Mouse (Mus musculus) left cerebral cortex, postnatal 10 days (tissue): ENCODE measurements at regions not wholly inside any gene's neighbourhood (a gene's known extent, or its start where the extent isn't known, plus 50 kb on each side); places are given as distances from the start of the nearest gene placed in this dataset.

Experiments
- DNase-seq, 2 experiments: peaks; one replicate each; pipeline ENCODE4 v3.0.0; 2021 to 2022; ENCODE audit warnings: low spot score in 2 of 2, mixed read lengths in 1 of 2; ENCODE audit errors: extremely low spot score in 1 of 2
- intact Hi-C: fragments of 180-260 bp; cut with DNase I; formaldehyde crosslinking; loops from one replicate; pipeline ENCODE4 v1.15.1; 2025

- intact Hi-C loops: no loop called here
- DNase-seq: no peak
Measured at GRCm38 (mm10) chr14:86450616-86451015, 690.4 kb downstream of the Diaph3 start.

DNA sequence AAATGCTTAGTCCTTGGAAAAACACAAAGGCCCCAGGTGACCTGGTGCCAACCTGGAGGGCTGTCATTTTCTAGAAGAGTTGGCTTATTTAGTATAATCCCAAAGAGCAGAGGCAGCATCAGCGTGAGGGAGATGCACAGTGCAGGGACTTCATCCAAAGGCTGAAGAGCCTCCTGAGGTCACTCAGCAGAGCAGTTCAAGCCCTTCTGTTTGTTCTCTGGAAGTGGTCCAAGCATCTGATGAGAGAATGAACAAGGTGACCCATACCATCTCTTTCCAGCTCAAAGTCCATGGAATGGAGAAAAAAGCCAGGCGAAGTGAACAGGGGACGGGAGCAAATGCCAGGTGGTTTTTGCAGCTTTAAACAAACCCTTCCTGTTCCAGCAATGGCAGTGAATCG, 695.9 kb downstream of the Diaph3 start:
- DNase-seq: no peak
- intact Hi-C loops: no loop called here

DNA sequence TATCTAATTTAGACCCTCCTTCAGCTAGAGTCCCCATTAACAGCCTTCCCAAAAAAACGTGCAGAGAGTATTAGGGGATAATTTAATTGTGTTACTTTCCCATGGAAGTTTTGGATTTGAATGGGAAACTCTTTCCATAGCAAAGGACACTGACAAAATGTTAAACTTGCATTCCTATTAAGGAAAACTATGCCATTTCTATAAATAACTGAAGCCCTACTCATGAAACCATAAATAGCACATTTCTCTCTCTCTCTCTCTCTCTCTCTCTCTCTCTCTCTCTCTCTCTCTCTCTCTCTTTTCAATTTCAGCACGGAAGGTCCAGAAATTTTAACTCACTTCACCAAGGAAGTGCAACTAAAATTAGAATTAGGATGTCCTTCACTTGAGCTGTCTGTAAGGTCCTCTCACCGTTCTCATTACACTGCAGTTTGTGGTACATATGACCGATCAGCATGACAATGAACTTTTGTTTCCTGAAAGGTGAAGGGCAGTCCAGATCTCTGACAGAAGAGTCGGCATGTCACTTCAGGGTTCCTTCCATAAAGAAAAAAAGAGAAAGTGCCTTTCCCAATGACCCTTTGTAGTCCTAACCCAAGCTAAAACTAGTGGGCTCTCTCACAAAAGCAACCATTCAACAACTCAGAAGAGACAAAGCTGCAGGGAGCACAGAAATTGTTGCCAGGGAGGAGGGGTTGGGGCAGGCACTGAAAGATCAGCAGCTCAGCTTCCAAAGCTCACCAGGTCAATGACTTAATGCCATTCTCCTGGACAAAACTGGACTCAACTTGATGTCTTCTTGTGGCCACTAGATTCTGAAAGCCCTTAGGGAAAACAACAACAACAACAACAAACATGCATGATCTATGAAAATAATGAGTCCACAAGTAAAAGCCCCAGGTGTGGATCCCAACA, 696.9 kb downstream of the Diaph3 start:
- DNase-seq: no peak
- intact Hi-C loops: no loop called here

DNA sequence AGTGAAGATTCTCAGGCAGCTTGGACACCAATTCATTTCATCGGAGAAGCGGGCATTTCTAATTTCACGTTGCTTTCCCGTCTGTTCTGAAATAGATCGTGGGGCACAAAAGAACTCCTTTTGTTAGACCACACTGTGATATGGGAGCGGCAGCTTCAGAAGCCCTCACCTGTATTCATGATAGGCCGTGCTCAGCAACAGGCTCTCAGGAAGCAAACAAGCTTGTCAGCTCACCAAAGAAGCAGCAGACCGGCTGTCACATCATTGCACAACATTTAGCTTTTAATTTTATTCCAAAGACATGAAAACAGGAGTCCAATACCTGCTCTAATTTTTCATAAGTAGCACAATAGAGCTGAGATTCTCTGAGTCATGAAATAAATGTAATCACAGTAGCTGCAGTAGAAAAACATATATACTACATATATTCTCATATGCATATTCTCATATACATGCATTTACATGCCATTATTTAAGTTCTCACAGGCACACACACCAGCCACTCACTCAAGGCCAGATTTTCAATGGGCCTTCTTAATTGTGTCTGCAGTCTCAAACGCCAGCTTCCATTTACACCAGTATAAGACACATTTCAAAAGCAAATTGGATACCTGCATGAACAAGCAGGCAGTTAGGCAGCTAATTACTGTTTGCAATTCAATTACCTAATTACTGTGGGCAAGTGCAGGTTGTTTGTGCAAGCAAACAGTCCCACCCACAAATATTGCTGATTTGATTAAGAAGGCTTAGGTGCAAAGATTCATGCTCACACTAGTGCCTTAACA, 698.9 kb downstream of the Diaph3 start:
- no peak for DNase-seq
- intact Hi-C loops: no loop called here

DNA sequence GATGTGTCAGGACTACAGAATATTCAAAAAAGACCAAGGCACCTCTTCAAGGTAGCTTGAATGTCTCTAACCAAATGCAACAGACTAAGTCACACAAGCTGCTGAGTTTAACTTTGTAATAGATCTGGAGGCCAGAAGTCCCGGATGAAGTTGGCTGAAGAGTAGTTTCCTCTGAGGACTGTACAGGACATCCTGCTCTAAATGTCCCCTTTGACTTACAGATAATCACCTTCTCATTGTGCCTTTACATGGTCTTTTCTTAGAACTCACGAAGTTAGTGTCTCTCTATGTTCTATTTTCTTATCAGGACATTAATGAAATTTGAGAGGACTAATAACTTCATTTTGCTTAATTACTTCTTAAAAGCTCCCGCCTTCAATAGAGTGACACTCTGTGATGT, 703.7 kb downstream of the Diaph3 start:
- no peak for DNase-seq
- intact Hi-C loops: no loop called here

GRCm38 (mm10) chr14:86435345-86435744, 705.7 kb downstream of the Diaph3 start:
- intact Hi-C loops: no loop called here
- no peak for DNase-seq

- intact Hi-C loops: no loop called here
- DNase-seq: no peak
Measured at GRCm38 (mm10) chr14:86431215-86431816, 709.7 kb downstream of the Diaph3 start.

DNA sequence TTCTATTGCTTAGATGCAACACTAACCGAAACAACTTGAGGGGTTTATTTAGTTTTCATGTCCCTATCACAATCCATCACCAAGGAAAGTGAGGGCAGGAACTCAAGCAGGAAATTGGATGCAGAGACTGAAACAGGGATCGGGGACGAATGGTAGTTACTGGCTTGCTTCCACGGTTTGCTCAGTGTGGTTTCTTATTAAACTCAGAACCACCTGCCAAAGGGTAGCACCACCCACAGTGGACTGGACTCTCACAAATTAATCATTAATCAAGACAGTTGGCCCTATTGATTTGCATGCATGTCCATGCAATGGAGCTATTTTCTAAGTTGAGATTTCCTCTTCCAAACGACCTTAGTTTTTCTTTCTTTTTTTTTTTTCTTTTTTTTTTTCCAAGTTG, 719.2 kb downstream of the Diaph3 start:
- DNase-seq: no peak
- intact Hi-C loops: no loop called here

GRCm38 (mm10) chr14:86419959-86420598, 721.0 kb downstream of the Diaph3 start:
- no peak for DNase-seq
- intact Hi-C loops: no loop called here

DNA sequence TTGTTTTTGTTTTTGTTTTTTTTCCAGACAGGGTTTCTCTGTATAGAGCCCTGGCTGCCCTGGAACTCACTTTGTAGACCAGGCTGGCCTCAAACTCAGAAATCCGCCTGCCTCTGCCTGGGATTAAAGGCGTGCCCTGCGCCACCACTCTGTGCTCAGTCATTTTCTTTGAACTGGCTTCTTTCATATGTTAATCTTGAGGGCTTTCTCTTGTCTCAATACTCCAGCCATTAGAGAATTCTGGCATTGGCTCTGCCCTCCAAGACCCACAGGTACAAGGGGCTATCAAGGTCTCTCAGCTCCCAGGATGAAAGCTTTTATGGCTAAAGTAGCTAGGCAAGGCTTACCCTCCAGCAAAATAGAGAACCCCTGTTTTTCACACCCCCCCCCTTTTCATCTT, 744.2 kb downstream of the Diaph3 start:
- no peak for DNase-seq
- intact Hi-C loops: no loop called here

DNA sequence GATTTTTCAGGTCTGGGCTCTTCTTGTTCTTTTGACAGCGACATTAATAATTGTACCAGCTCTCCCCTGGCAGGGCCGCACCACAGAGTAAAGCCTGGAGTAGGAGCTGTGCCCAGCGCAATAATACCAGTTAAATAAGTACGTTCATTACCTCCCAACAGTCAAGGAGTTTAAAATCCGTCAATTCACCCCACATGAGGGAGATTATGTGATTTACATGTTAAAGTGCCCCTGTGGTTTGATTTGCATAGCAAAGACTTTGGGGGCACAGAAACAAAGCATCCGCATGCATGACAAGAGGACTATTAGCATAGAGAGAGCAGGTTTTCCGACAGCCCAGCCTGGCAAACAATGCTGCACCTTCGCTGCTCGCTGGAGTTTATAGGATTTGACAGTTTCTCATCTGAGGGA, 745.1 kb downstream of the Diaph3 start:
- intact Hi-C loops: no loop called here
- no peak for DNase-seq

DNA sequence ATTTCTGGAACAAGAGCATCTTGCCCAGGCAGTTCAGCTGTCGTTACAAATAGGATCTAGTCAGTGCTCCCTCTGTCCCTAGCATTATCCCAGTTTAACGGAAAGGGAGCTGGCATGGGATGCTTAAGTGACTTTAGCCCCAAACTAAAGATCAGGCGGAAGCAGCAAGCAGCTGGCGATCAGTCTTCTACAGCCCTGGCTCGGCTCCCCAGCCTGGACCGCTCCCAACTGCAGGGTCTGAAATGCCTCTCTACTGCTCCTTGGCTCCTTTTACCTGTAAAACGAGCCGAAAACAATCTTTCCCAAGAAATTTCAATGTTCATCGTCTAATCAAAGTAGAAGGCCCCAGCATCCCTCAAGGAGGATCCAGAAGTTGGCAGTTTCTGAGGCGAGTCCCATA, 745.5 kb downstream of the Diaph3 start:
- DNase-seq: no peak

GRCm38 (mm10) chr14:86395068-86395467, 746.0 kb downstream of the Diaph3 start:
- intact Hi-C loops: no loop called here
- DNase-seq: no peak

More for the DNA sequence above, 745.5 kb downstream of the Diaph3 start:
- intact Hi-C loops: no loop called here

GRCm38 (mm10) chr14:86385136-86385535, 755.9 kb downstream of the Diaph3 start:
- intact Hi-C loops: no loop called here
- DNase-seq: no peak

DNA sequence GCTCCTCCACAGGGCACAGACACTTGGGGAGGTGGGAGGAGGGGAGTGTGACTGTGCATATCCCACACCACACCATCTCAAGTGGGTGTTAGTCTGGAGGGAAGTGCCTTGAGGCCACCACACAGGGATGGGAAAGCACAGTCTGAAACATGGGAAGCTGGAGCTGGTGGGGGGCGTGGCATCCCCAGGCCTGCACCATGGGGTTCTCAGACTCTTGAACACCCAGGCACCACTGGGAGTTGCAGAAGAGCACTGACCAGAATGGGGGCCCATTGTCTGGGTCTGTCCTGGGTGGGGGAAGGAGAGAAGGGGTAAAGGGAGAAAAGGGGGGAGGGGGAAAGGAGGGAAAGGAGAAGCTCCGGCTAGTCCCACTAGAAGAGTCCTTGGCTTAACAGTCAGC, 776.0 kb downstream of the Diaph3 start:
- intact Hi-C loops: no loop called here

DNA sequence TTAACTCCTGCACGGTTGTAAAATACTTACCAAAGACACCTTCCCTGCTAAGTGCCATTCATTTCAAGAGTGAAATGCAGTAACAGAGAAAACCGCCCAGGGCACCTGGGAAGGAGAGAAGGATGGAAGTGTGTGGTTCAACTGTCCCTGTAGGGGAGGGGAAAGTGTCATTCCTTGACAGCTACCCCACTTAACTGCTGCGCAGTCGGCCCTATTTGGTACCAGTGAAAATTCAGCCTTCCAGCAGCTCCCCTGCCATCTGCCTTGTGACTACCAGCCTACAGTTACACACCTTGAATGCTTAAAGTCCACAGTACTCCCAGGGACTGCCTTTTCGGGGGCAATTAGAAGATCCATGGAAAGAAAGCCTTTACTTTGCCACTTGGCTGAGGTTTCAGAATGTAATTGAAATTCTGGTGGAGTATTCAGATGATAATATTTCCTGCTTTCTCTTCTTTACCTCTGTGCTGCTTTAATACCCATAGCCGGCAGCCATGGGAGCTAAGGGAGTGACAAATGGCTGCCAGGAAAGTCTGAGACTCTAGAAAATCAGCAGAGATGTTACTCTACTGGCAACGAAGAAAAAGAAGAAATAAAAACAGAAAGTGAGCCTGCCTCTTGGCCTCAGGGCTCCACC, 780.5 kb downstream of the Diaph3 start:
- DNase-seq: no peak
- intact Hi-C loops: no loop called here

More for the DNA sequence above, 776.0 kb downstream of the Diaph3 start:
- DNase-seq: no peak

GRCm38 (mm10) chr14:86358584-86358983, 782.5 kb downstream of the Diaph3 start:
- intact Hi-C loops: no loop called here
- no peak for DNase-seq

DNA sequence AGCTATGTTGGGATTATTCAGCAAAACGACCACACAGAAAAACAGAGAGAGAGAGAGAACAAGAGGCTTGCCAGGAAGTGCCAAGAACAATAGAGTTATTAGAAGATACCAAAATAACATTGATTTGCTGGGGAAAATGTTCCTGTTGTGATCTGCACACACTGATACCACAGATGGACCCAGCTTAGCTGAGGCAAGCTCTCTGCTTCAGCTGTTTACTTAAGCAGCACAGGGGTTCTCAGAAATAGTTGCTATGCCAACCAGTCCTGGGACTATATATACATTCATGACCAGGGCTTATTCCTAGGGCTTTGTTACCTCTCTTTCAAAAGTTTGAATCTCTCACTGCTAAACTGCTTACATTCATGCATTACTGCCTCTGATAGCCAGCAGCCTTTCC, 790.5 kb downstream of the Diaph3 start:
- peak in 1 of 2 experiments; percentile 13 for DNase-seq
- intact Hi-C loops: no loop called here

DNA sequence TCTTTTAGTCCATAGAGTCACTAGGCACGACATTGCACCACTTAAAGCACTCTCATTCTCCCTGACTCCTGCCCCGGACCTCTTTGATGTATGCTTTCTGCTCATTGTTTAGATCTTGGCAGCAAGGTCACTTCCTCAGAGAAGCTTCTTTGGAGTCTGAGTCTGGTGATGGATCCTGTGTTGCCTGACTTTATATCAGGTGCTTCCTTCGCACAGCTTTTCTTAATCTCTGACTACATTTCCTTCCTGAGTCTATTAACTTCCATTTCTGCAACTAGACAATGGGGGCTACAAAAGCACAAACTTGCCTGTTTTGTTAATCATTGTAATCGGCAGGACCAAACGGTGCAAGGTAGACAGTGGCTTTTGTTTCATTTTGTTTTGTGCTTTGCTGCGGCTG, 802.0 kb downstream of the Diaph3 start:
- DNase-seq: no peak
- intact Hi-C loops: no loop called here
